Mouse (Mus musculus) liver, adult 2 months (tissue): ENCODE results near the gene Fyb2.
"Not testable (repeated sequence)": the region's sequence is repeated elsewhere in the genome, so short reads cannot be mapped to it uniquely, and the experiment has no call there.

Source experiments
- CTCF ChIP-seq: fragments of 200-500 bp; IDR thresholded peaks from 2 replicates; pipeline ENCODE4 v1.5.1; 2011; ENCODE audit warnings: low read depth, low read length, control low read depth
- POLR2A ChIP-seq: fragments of 200-500 bp; IDR thresholded peaks from 2 replicates; pipeline ENCODE4 v1.6.1; 2011; ENCODE audit warnings: low read length, control low read depth; ENCODE audit not compliant: insufficient read depth; ENCODE audit errors: extremely low read depth

GRCm38 (mm10) chr4:105004649-105005048 is 91.4 kb downstream of the Fyb2 start:
- peak; percentile 62 for TF ChIP-seq CTCF
- not testable (repeated sequence) for TF ChIP-seq POLR2A
